Mouse (Mus musculus) heart, embryonic 12.5 days (tissue): ENCODE measurements around the gene Trpc4. TPM values are rescaled to one million over a fixed set of nuclear protein-coding genes. Genes with fewer than 3 reads are reported as not detected.

Experiments
- polyA plus RNA-seq: library from polyadenylated mRNA; unstranded; fragments of >200 nt; fragmentation: Nextera tagmentation; extraction: Ambion mirVana; gene quantifications from 2 replicates; pipeline ENCODE4 v1.2.1, GENCODE M21; 2016

Trpc4 gene
- polyA plus RNA-seq, 1 experiment from 2014 or later: 0.18 TPM

Other genes with a start within 250 kb of the Trpc4 start
- 234 and 237 TPM in 2 replicates for gene Postn, start 205.1 kb downstream of the Trpc4 start, polyA plus RNA-seq